Mouse (Mus musculus) hematopoietic stem cell, adult 5-6 weeks (primary cell): ENCODE results near the gene 1110004F10Rik. TPM values are rescaled to one million over a fixed set of nuclear protein-coding genes. Genes with fewer than 3 reads are reported as not detected.

Source experiments
- ATAC-seq, 2 experiments: fragments of 125-278 bp in 1 of 2; replicated peaks in 1 of 2; 2 replicates each; pipeline ENCODE4 v1.8.0; 2016 to 2017; ENCODE audit warnings: inconsistent platforms in 2 of 2, mild to moderate bottlenecking in 2 of 2, moderate number of reproducible peaks in 2 of 2, low read depth in 1 of 2, moderate TSS enrichment in 1 of 2; ENCODE audit not compliant: low FRiP score in 2 of 2, poor library complexity in 2 of 2, severe bottlenecking in 2 of 2, insufficient read depth in 1 of 2, low TSS enrichment in 1 of 2
- total RNA-seq: library from RNA; stranded (forward); fragments of 172-1452, 232-1000 nt; gene quantifications from 2 replicates; pipeline ENCODE4 v1.2.3, GENCODE M21; 2017

The 1110004F10Rik gene
- total RNA-seq, 1 experiment from 2014 or later: 347 TPM

DNA sequence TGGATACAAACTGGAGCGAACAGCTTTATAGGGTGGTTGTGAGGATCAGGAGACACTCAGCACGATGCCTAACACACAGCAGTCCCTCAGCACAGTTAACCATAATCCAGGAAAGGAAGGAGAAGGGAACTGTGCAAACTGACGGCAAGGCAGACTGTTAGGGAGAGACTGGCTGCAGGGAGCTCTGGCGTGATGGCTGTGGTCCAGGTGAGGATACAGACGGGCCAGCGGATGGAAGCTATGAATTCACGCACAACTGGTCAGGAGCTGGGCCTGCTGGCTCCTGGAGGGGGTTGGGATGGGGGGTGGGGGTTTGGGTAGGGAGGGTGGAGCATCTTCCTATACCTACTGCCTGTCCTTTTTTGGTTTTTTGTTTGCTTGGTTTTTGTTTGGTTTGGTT lies 86.5 kb downstream of the 1110004F10Rik start:
- ATAC-seq: no peak

DNA sequence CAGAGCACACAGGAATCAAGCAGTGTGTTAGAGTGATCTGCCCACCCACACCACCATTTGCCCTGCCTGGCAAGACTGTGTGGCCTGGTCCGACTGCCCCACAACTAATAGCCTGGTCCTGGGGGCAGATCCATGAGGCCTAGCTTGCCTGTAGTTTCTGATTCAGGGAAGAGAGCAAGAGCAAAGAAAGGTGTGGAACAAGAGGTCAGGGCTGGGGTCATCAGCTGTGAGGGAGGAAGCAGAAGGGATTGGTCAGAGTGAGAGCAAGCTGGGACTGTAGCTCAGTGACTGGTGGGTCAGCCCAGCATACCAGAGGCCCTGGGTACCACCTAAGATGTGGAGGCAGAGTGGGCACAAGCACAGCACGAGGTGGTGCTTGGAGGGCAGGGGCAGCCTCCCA lies 87.9 kb downstream of the 1110004F10Rik start:
- no peak for ATAC-seq

DNA sequence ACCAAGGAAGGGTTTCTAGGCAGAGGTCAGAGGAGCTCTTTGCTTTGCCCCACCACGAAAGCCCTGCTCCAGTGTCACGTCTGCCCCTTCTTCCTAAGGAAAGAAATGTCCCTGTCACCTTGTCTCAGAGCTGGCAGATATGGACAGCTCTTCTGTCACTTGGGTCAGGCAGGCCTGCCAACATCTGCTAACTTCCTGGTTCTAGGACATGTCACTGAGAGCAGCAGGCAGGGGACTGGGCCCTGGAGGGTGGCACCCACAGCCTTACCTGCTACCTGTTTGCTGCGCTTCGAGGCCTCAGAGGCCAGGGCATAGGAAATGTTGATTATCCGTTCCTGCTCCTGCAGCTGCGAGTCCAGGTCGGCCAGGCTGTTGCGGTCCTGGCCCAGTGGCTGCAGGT lies 89.1 kb downstream of the 1110004F10Rik start:
- no peak for ATAC-seq

DNA sequence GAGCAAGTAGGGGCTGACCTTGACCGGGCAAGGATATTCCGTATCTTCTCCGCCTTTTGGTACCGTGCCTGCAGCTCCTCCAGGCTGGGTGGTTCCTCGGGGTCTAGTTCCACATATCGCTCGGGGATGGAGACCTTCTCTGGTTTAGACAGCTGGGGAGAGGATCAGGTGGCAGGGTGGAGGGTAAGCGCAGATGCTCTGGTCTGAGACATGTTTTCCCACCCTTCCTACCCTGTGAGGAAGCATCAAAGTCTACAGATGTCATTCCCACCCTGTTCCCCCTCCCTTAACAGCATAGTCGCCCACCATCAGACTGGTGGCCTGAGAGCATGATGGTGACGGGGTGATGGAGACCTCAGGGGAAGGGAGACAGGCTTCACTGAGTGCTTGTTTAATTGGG lies 90.2 kb downstream of the 1110004F10Rik start:
- ATAC-seq: no peak

DNA sequence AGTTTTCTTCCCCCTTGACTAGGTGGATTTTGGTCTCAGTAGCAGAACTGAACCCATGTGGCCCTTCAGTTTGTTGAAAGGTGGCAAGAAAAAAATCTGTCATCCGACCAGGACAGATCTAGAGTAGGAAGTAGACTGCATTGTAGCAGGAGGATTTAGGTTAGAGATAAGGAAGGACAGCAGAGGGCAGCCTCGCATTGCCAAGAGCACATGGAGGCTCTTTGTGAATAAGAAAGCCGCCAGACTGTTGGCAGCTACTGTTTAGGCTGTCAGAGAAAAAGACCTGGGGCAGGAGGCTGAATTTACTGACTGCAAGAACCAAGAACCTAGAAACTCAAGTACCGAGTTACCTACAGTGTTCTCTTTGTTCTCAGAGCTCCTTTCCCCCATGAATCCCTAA lies 92.2 kb downstream of the 1110004F10Rik start:
- ATAC-seq: peak; percentile 19 to 68; a peak in 2 of 4 replicates

DNA sequence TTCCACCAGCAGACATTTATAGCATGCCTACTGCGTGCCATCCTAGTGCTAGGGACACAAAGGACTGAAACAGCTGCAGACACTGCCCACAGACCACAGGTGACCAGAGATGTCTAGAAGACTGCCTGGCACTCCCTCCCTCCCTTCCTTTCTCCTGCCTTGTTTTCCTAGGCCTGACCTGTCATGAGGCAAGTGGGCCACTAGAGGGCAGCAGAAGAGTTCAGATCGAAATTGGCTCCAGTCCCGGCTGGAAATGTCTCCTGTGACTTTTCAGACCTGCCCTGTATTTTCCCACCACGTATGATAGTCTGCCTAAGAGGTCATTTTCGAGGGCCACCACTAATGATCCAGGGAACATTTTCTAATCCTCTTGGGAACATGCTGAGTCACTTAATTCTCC lies 92.9 kb downstream of the 1110004F10Rik start:
- ATAC-seq: peak; percentile 54 to 61; a peak in 3 of 4 replicates

DNA sequence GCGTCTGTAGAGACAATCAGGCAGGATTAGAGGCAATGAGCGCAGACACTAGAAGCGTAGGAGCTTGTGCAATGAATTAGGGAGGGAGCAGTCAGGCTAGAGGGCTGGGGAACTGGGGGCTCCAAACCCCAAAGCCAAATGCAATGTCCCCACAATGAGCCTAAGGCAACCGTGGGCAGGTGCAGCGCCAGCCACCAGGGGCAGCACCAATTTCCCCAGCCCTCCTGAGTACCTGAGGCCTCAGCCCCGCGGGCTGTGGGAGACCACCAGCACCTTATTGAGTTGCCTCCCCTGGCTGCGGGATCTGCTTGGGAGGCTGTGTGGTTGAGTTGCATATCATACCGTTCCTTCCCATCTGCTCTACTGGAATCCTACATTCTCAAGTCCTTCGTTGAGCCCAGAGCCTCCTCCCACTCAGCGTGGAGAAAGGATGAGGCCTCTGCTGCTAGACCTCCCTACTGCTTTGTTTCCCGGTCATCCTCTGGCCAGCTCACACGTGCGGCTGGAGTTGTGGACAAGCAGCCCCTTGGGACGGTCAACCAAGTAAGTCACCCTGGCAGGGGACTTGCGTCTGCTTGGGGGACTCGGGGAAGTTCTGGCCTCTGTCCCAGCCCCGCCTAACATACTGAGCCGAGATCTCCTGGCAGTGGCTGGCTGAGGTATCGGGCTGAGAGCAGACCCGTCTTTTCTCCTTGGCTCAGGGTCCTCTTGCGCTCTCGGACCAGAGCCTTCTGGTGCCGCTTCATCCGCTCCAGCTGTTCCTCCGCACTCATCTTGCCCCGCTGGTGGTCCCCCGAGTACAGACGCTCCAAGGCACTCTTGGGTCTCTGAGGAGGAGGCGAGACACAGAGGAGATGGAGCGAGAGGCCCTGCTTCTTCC lies 95.5 kb downstream of the 1110004F10Rik start:
- no peak for ATAC-seq

DNA sequence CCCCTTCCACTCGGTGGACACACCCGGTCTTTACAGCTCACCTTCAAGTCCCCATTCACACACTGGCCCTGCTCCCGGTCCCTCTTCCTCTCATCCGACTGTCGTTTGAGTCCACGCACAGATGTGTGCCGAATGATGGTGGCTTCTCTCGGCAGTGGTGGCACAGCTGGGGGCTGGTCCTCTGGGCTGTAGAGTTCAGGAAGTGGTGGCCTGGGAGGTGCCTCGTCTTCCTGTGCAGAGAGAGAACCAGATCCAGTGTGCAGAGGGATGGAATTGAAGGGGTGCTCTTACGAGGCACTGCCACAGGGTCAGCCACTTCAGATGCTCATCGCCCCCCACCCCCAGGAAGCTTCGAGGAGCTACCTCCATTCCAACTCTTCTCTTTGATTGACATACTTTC lies 98.0 kb downstream of the 1110004F10Rik start:
- peak; percentile 54 to 57 for ATAC-seq

DNA sequence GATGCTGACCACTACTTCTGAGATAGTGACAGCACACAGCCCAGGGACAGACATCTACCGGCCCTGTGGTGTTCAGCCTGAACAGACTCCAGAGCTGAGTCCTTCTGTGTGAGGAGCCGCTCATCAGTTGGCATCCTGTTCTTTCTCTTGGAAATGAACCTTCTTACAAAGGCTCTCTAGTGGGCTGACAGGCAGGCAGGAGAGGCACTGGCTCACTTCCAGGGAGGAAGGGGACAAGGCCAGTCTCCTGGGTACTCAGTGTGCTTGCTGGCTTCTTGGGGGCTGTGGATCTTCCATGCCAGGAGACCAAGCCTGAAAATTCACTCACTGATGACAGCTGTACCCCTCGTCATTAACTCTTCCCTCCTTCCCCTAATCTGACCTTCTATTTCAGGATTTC lies 98.5 kb downstream of the 1110004F10Rik start:
- no peak for ATAC-seq

DNA sequence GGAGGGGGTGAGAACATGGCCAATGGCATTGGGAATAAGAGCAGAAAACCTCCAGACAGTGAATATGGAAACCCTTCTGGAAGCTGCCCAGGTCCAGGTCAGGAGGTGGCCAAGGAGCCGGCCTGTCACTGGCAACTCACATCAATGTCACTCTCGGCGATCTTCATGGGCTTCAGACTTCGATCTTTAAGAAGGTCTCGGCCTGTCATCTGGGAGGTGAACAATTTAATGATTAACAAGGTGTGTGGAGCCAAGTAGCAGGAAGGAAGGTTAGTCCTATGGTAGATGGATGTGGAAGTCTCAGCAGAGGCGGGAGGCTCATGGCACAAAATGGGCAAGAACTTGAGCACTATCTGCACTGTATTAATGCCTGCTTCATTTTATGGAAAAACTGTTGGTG lies 105.8 kb downstream of the 1110004F10Rik start:
- no peak for ATAC-seq

DNA sequence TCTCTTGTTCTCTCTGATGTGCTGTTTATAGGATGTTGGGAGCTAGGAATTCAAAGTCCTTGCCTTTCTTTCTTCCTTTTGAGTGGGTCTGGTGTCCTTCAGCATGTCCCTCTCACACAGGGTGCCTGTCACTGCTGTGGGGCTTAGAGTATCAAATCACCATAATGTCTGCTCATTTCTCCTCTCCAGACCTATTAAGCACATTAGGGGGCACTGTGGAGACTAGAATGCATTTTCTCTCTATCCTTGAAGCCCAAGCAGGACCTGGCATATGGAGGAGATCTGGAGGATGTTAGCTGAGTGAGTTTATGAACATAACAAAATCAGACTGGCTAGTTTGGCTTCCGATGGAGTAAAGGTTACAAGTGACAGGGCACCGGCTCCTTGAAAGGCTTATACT lies 107.9 kb downstream of the 1110004F10Rik start:
- ATAC-seq: no peak

DNA sequence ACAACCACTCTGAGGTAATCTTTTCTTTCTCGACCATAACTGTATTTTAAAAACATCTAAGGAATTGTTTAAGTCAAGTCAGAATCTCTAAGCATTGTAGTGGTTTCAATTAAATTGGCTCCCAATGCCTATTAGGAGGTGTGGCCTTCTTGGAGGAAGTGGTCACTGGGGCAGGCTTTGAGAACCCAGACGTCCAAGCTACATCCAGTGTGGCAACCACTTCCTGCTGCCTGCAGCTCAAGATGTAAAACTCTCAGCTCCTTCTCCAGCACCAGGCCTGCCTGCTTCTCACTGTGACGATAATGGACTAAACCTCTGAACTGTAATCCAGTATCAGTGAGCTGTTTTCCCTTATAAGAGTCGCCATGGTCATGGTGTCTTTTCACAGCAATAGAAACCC lies 110.4 kb downstream of the 1110004F10Rik start:
- ATAC-seq: peak; percentile 84 to 92

DNA sequence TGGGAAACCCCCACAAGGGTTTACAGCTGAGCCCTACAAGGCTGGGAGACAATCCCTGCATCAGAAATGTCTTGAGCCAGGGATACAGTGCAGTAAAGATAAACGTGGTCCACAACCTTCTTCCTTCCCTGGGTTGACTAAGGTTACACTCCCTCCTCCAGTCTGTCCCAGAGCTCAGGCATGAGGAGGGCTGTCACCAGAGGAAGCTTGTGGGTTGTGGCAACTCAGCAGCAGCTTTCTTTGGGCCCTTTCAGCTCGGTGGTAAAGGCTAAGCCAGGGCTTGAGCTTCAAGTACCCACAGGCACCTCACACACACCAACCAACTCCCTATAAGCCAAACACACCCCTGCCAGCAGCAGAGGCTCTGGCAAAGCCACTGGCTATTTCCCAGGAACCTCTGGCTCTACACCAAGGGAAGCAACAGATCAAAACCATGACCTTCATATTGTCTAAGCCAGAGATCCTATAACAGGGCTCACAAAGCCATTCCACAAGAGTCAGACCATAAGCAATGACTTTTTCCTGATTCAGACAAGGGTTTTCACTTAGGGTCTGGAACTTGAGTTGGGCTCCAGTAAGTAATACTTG lies 114.7 kb downstream of the 1110004F10Rik start:
- peak; percentile 76 to 82 for ATAC-seq

Other genes with a start within 250 kb of the 1110004F10Rik start
- 7.3 and 10.1 TPM in 2 replicates for gene Sox6, start 601 bp upstream of the 1110004F10Rik start, total RNA-seq
- gene Gm4353, start 45.2 kb downstream of the 1110004F10Rik start, total RNA-seq: 0.60 and 3.4 TPM in 2 replicates